Mouse (Mus musculus) hindbrain, embryonic 14.5 days (tissue): ENCODE results near the gene Tnrc18. TPM values are rescaled to one million over a fixed set of nuclear protein-coding genes. Genes with fewer than 3 reads are reported as not detected.
"Not testable (repeated sequence)": the region's sequence is repeated elsewhere in the genome, so short reads cannot be mapped to it uniquely, and the experiment has no call there.

Source experiments
- ATAC-seq: fragments of 200-750 bp; cut with Nextera tagmentation; 2 replicates; pipeline ENCODE4 v1.8.0; 2017; ENCODE audit warnings: moderate number of reproducible peaks, mild to moderate bottlenecking, moderate TSS enrichment, moderate library complexity; ENCODE audit not compliant: low FRiP score
- DNase-seq: peaks from one replicate; pipeline ENCODE4 v3.0.0-alpha.2; 2015; ENCODE audit warnings: low spot score
- H3K27ac ChIP-seq: fragments of 300-500 bp; sonication (generic); 2 replicates; pipeline ENCODE4 v1.5.1; 2014; ENCODE audit warnings: mild to moderate bottlenecking, moderate library complexity
- H3K27me3 ChIP-seq: fragments of 300-500 bp; sonication (generic); 2 replicates; pipeline ENCODE4 v1.6.1; 2014; ENCODE audit warnings: mild to moderate bottlenecking, low read length, mixed read lengths; ENCODE audit not compliant: control insufficient read depth, insufficient read depth
- H3K36me3 ChIP-seq: fragments of 300-500 bp; sonication (generic); replicated peaks from 2 replicates; pipeline ENCODE4 v1.6.1; 2014; ENCODE audit not compliant: control insufficient read depth, insufficient read depth
- H3K4me1 ChIP-seq: fragments of 300-500 bp; sonication (generic); replicated peaks from 2 replicates; pipeline ENCODE4 v1.6.1; 2014; ENCODE audit warnings: antibody characterized with exemption, low read length, mixed read lengths; ENCODE audit not compliant: control insufficient read depth, insufficient read depth
- H3K4me2 ChIP-seq: fragments of 300-500 bp; sonication (generic); replicated peaks from 2 replicates; pipeline ENCODE4 v1.6.1; 2014; ENCODE audit warnings: mild to moderate bottlenecking, moderate library complexity
- H3K4me3 ChIP-seq: fragments of 300-500 bp; sonication (generic); replicated peaks from 2 replicates; pipeline ENCODE4 v1.5.1; 2014; ENCODE audit warnings: mild to moderate bottlenecking, low read length
- H3K9ac ChIP-seq: fragments of 300-500 bp; sonication (generic); 2 replicates; pipeline ENCODE4 v1.6.1; 2014
- H3K9me3 ChIP-seq: fragments of 300-500 bp; sonication (generic); 2 replicates; pipeline ENCODE4 v1.6.1; 2016; ENCODE audit warnings: low read length; ENCODE audit not compliant: control insufficient read depth
- WGBS: fragments of 180-500 bp; shearing (Covaris S2); extraction: QIAGEN DNeasy Blood & Tissue Kit; methylation state at CpG from one replicate; pipeline ENCODE4 v1.1.7; 2014; 5-methylcytosine and 5-hydroxymethylcytosine counted together
- polyA plus RNA-seq: library from polyadenylated mRNA; unstranded; fragments of >200 nt; fragmentation: Nextera tagmentation; extraction: Ambion mirVana; gene quantifications from 2 replicates; pipeline ENCODE4 v1.2.1, GENCODE M21; 2014

Tnrc18 gene
- polyA plus RNA-seq, 1 experiment from 2014 or later: 38.9 TPM

GRCm38 (mm10) chr5:142848149-142848548 lies 30.7 kb upstream of the Tnrc18 start:
- Histone ChIP-seq H3K4me1 (no peaks in the 10 kb centered on the region), H3K9me3 (no peaks in the 10 kb centered on the region), H3K4me2 (no peak overlapping the region), H3K27me3 (no peaks in the 10 kb centered on the region), H3K36me3 (no peaks in the 10 kb centered on the region), H3K9ac (no peak overlapping the region), H3K27ac (no peak overlapping the region), H3K4me3 (no peak overlapping the region)
- ATAC-seq (no peak), DNase-seq (no peak)
- WGBS: 74% methylated on average over 3 of the region's 3 CpGs

GRCm38 (mm10) chr5:142844467-142844866 lies 27.0 kb upstream of the Tnrc18 start:
- WGBS: 63% methylated on average over 8 of the region's 8 CpGs
- Histone ChIP-seq H3K9ac (no peak overlapping the region), H3K27me3 (no peaks in the 10 kb centered on the region), H3K9me3 (no peaks in the 10 kb centered on the region), H3K4me3 (no peak overlapping the region), H3K4me1 (no peaks in the 10 kb centered on the region), H3K4me2 (no peak overlapping the region), H3K36me3 (no peaks in the 10 kb centered on the region), H3K27ac (no peak overlapping the region)
- ATAC-seq (no peak), DNase-seq (no peak)

GRCm38 (mm10) chr5:142842137-142842642 lies 24.7 kb upstream of the Tnrc18 start:
- DNase-seq: no peak

GRCm38 (mm10) chr5:142841372-142842136 lies 24.1 kb upstream of the Tnrc18 start:
- no peak overlapping the region for H3K27ac ChIP-seq
- H3K4me3 ChIP-seq: no peak overlapping the region
- 66% methylated on average over 8 of the region's 8 CpGs for WGBS
- no peaks in the 10 kb centered on the region for H3K9me3 ChIP-seq
- ATAC-seq (no peak), DNase-seq (no peak)
- no peaks in the 10 kb centered on the region for H3K4me1 ChIP-seq
- no peak overlapping the region for H3K9ac ChIP-seq
- H3K27me3 ChIP-seq: no peaks in the 10 kb centered on the region
- no peak overlapping the region for H3K4me2 ChIP-seq
- no peaks in the 10 kb centered on the region for H3K36me3 ChIP-seq

More at GRCm38 (mm10) chr5:142842137-142842642, 24.7 kb upstream of the Tnrc18 start:
- Histone ChIP-seq H3K9me3 (no peaks in the 10 kb centered on the region), H3K36me3 (no peaks in the 10 kb centered on the region), H3K9ac (no peak overlapping the region), H3K27me3 (no peaks in the 10 kb centered on the region), H3K4me1 (no peaks in the 10 kb centered on the region), H3K27ac (no peak overlapping the region), H3K4me2 (no peak overlapping the region), H3K4me3 (no peak overlapping the region)
- no peak for ATAC-seq
- 20% methylated on average over 7 of the region's 7 CpGs for WGBS

GRCm38 (mm10) chr5:142837427-142837826 lies 20.0 kb upstream of the Tnrc18 start:
- H3K4me2 ChIP-seq, H3K9me3 ChIP-seq, H3K4me3 ChIP-seq, H3K36me3 ChIP-seq, H3K9ac ChIP-seq, DNase-seq, H3K4me1 ChIP-seq, H3K27me3 ChIP-seq, H3K27ac ChIP-seq, ATAC-seq: not testable (repeated sequence)
- WGBS: 100% methylated on average over 2 of the region's 2 CpGs

GRCm38 (mm10) chr5:142836891-142837290 lies 19.4 kb upstream of the Tnrc18 start:
- H3K4me1 ChIP-seq: no peaks in the 10 kb centered on the region
- H3K4me2 ChIP-seq: no peak overlapping the region
- no peak for ATAC-seq
- no peak overlapping the region for H3K4me3 ChIP-seq
- H3K9ac ChIP-seq: no peak overlapping the region
- H3K27me3 ChIP-seq: no peaks in the 10 kb centered on the region
- peaks cover 5% of the 10 kb centered on the region; the same call in 1 of the 2 replicates for H3K9me3 ChIP-seq
- no peak overlapping the region for H3K27ac ChIP-seq
- 88% methylated on average over 5 of the region's 6 CpGs for whole genome bisulfite sequencing
- DNase-seq: no peak
- no peaks in the 10 kb centered on the region for H3K36me3 ChIP-seq

- Histone ChIP-seq H3K27ac (no peak overlapping the region), H3K4me2 (no peak overlapping the region), H3K36me3 (no peaks in the 10 kb centered on the region), H3K4me3 (no peak overlapping the region), H3K9me3 (peaks cover 10% of the 10 kb centered on the region; the same call in 1 of the 2 replicates), H3K9ac (no peak overlapping the region), H3K4me1 (no peaks in the 10 kb centered on the region), H3K27me3 (no peaks in the 10 kb centered on the region)
- no peak for DNase-seq
- WGBS: 89% methylated on average over 8 of the region's 8 CpGs
- no peak for ATAC-seq
These were observed 16.4 kb upstream of the Tnrc18 start for GRCm38 (mm10) chr5:142833646-142834438.

GRCm38 (mm10) chr5:142826131-142826530 lies 8.7 kb upstream of the Tnrc18 start:
- ATAC-seq: no peak

GRCm38 (mm10) chr5:142825665-142826064 lies 8.2 kb upstream of the Tnrc18 start:
- H3K36me3 ChIP-seq: no peaks in the 10 kb centered on the region
- 0 out of 2 replicates have a peak overlapping the region, but pooled peaks have one; percentile 100 for H3K9ac ChIP-seq
- H3K4me2 ChIP-seq: no peak overlapping the region
- peak overlapping the region; percentile 100 for H3K27ac ChIP-seq
- ATAC-seq: no peak
- DNase-seq: no peak
- no peak overlapping the region for H3K4me3 ChIP-seq
- 77% methylated on average over 5 of the region's 5 CpGs for WGBS
- H3K4me1 ChIP-seq: peaks cover 31% of the 10 kb centered on the region
- H3K27me3 ChIP-seq: no peaks in the 10 kb centered on the region
- no peaks in the 10 kb centered on the region for H3K9me3 ChIP-seq

More at GRCm38 (mm10) chr5:142826131-142826530, 8.7 kb upstream of the Tnrc18 start:
- Histone ChIP-seq H3K9ac (no peak overlapping the region), H3K9me3 (no peaks in the 10 kb centered on the region), H3K4me2 (no peak overlapping the region), H3K27ac (no peak overlapping the region), H3K36me3 (no peaks in the 10 kb centered on the region), H3K27me3 (no peaks in the 10 kb centered on the region), H3K4me3 (no peak overlapping the region), H3K4me1 (peaks cover 31% of the 10 kb centered on the region)
- DNase-seq: no peak
- whole genome bisulfite sequencing: 83% methylated on average over 4 of the region's 4 CpGs
